Mouse (Mus musculus): ENCODE data around the gene Obox8. TPM values are rescaled to one million over a fixed set of nuclear protein-coding genes. Genes with fewer than 3 reads are reported as not detected.

Gene Obox8
- not detected in 2 replicates for polyA plus RNA-seq (2015; fragmentation: Nextera tagmentation; extraction: Ambion mirVana)

GRCm38 (mm10) chr7:14333457-14333856 is at the start of gene Obox8:
Obox8 (minus strand) TSS chr7:14333557.
- Histone ChIP-seq H3K27ac (no peak within 1 kb of the TSS), H3K4me1 (no peaks in the 10 kb centered on the region), H3K4me3 (no peak within 1 kb of the TSS), H3K9me3 (peaks cover 46% of the 10 kb centered on the region), H3K4me2 (replicated peaks) (no peak within 1 kb of the TSS), H3K36me3 (no peaks in the 10 kb centered on the region), H3K9ac (no peak within 1 kb of the TSS), H3K27me3 (no peaks in the 10 kb centered on the region)
- 76% methylated on average over 2 of the region's 2 CpGs for WGBS
- no peak for ATAC-seq (ENCODE audit: low FRiP score, low read depth)

- H3K27ac ChIP-seq, result no peak overlapping the region
- 24% methylated on average over 2 of the region's 2 CpGs for WGBS
- H3K9me3 ChIP-seq, result peaks cover 11% of the 10 kb centered on the region; the same call in 1 of the 2 replicates
- no peaks in the 10 kb centered on the region for H3K36me3 ChIP-seq
- H3K4me2 ChIP-seq (replicated peaks), result no peak overlapping the region
- ATAC-seq (ENCODE audit: low FRiP score, low read depth), result no peak
- H3K4me3 ChIP-seq, result no peak overlapping the region
- H3K27me3 ChIP-seq, result no peaks in the 10 kb centered on the region
- no peak overlapping the region for H3K9ac ChIP-seq
- H3K4me1 ChIP-seq, result no peaks in the 10 kb centered on the region
Measured at GRCm38 (mm10) chr7:14317209-14317608, 16.1 kb downstream of the Obox8 start.

- no peaks in the 10 kb centered on the region for H3K36me3 ChIP-seq
- peaks cover 26% of the 10 kb centered on the region for H3K9me3 ChIP-seq
- WGBS, result 81% methylated on average over 3 of the region's 3 CpGs
- no peak overlapping the region for H3K4me2 ChIP-seq (replicated peaks)
- H3K9ac ChIP-seq, result no peak overlapping the region
- H3K27me3 ChIP-seq, result no peaks in the 10 kb centered on the region
- no peak overlapping the region for H3K27ac ChIP-seq
- H3K4me1 ChIP-seq, result no peaks in the 10 kb centered on the region
- H3K4me3 ChIP-seq, result no peak overlapping the region
- no peak for ATAC-seq (ENCODE audit: low FRiP score, low read depth)
Measured at GRCm38 (mm10) chr7:14308671-14309070, 24.7 kb downstream of the Obox8 start.

- no peak overlapping the region for H3K27ac ChIP-seq
- no peaks in the 10 kb centered on the region for H3K36me3 ChIP-seq
- H3K4me1 ChIP-seq, result no peaks in the 10 kb centered on the region
- H3K4me2 ChIP-seq (replicated peaks), result no peak overlapping the region
- peaks cover 26% of the 10 kb centered on the region for H3K9me3 ChIP-seq
- WGBS, result 83% methylated on average over 6 of the region's 6 CpGs
- no peak for ATAC-seq (ENCODE audit: low FRiP score, low read depth)
- H3K27me3 ChIP-seq, result no peaks in the 10 kb centered on the region
- H3K9ac ChIP-seq, result no peak overlapping the region
- H3K4me3 ChIP-seq, result no peak overlapping the region
Measured at GRCm38 (mm10) chr7:14307571-14307970, 25.8 kb downstream of the Obox8 start.

Other genes starting within 250 kb of the Obox8 start
- not detected in 2 replicates for gene Sult2a3, start 210.5 kb downstream of the Obox8 start, polyA plus RNA-seq (2015; fragmentation: Nextera tagmentation; extraction: Ambion mirVana)
- not detected in 2 replicates for gene Sult2a6, start 78.7 kb downstream of the Obox8 start, polyA plus RNA-seq (2015; fragmentation: Nextera tagmentation; extraction: Ambion mirVana)
- gene Sult2a8, start 113.2 kb upstream of the Obox8 start, polyA plus RNA-seq (2015; fragmentation: Nextera tagmentation; extraction: Ambion mirVana), result 0.10 TPM in 1 of 2 replicates, not detected in the other
- not detected in 2 replicates for gene Sult2a7, start 160.7 kb upstream of the Obox8 start, polyA plus RNA-seq (2015; fragmentation: Nextera tagmentation; extraction: Ambion mirVana)
- 0.39 and 0.42 TPM in 2 replicates for gene Vmn1r90, start 229.9 kb upstream of the Obox8 start, polyA plus RNA-seq (2015; fragmentation: Nextera tagmentation; extraction: Ambion mirVana)